Mouse (Mus musculus) liver, postnatal 0 days (tissue): ENCODE measurements around the gene Disp1.

Source experiments
- CTCF ChIP-seq: sonication (generic); IDR thresholded peaks from 2 replicates; pipeline ENCODE4 v1.5.1; 2016; ENCODE audit warnings: antibody characterized with exemption, low read depth
- EP300 ChIP-seq: IDR thresholded peaks from 2 replicates; pipeline ENCODE4 v1.6.1; 2016; ENCODE audit warnings: antibody characterized with exemption, low read depth, mild to moderate bottlenecking

GRCm38 (mm10) chr1:183116441-183116840 is 104.9 kb downstream of the Disp1 start:
- TF ChIP-seq EP300 = no peak
- TF ChIP-seq CTCF = no peak
